Mouse (Mus musculus): ENCODE measurements around the gene Slc46a3. TPM values are rescaled to one million over a fixed set of nuclear protein-coding genes. Genes with fewer than 3 reads are reported as not detected.

Gene Slc46a3
- polyA plus RNA-seq, 1 experiment from 2014 or later, result 1.7 TPM

GRCm38 (mm10) chr5:147888313-147889297 lies 6.0 kb downstream of the Slc46a3 start:
- H3K4me1 ChIP-seq (ENCODE audit: control insufficient read depth, insufficient read depth, low read length), result no peaks in the 10 kb centered on the region
- 89% methylated on average over 9 of the region's 12 CpGs for whole genome bisulfite sequencing
- peaks cover 2% of the 10 kb centered on the region for H3K27me3 ChIP-seq (ENCODE audit: control insufficient read depth, insufficient read depth, low read length)
- no peak overlapping the region for H3K4me3 ChIP-seq (ENCODE audit: low read depth, low read length)
- DNase-seq (ENCODE audit: low spot score), result no peak
- no peak for ATAC-seq (ENCODE audit: insufficient number of reproducible peaks, low FRiP score, low TSS enrichment, low read depth)
- no peaks in the 10 kb centered on the region for H3K9me3 ChIP-seq (ENCODE audit: control insufficient read depth, low read length)
- H3K27ac ChIP-seq (replicated peaks; ENCODE audit: low read depth, low read length), result no peak overlapping the region
- H3K4me2 ChIP-seq (ENCODE audit: low read depth, severe bottlenecking), result no peak overlapping the region
- no peaks in the 10 kb centered on the region for H3K36me3 ChIP-seq (ENCODE audit: control insufficient read depth, insufficient read depth, low read length)
- H3K9ac ChIP-seq (ENCODE audit: low read length), result no peak overlapping the region

GRCm38 (mm10) chr5:147883581-147883980 lies 11.0 kb downstream of the Slc46a3 start:
- ATAC-seq (ENCODE audit: insufficient number of reproducible peaks, low FRiP score, low TSS enrichment, low read depth), result no peak
- Histone ChIP-seq H3K4me1 (ENCODE audit: control insufficient read depth, insufficient read depth, low read length) (no peaks in the 10 kb centered on the region), H3K9me3 (ENCODE audit: control insufficient read depth, low read length) (no peaks in the 10 kb centered on the region), H3K9ac (ENCODE audit: low read length) (no peak overlapping the region), H3K27ac (replicated peaks; ENCODE audit: low read depth, low read length) (no peak overlapping the region), H3K27me3 (ENCODE audit: control insufficient read depth, insufficient read depth, low read length) (no peaks in the 10 kb centered on the region), H3K4me2 (ENCODE audit: low read depth, severe bottlenecking) (no peak overlapping the region), H3K36me3 (ENCODE audit: control insufficient read depth, insufficient read depth, low read length) (no peaks in the 10 kb centered on the region; the same call in 1 of the 2 replicates), H3K4me3 (ENCODE audit: low read depth, low read length) (no peak overlapping the region)
- WGBS, result 90% methylated on average over 6 of the region's 6 CpGs
- no peak for DNase-seq (ENCODE audit: low spot score)

GRCm38 (mm10) chr5:147879971-147880682 lies 14.5 kb downstream of the Slc46a3 start:
- 93% methylated on average over 17 of the region's 17 CpGs for WGBS
- ATAC-seq (ENCODE audit: insufficient number of reproducible peaks, low FRiP score, low TSS enrichment, low read depth) (no peak), DNase-seq (ENCODE audit: low spot score) (no peak)
- Histone ChIP-seq H3K9me3 (ENCODE audit: control insufficient read depth, low read length) (no peaks in the 10 kb centered on the region), H3K4me3 (ENCODE audit: low read depth, low read length) (no peak overlapping the region), H3K4me1 (ENCODE audit: control insufficient read depth, insufficient read depth, low read length) (no peaks in the 10 kb centered on the region), H3K27ac (replicated peaks; ENCODE audit: low read depth, low read length) (no peak overlapping the region), H3K36me3 (ENCODE audit: control insufficient read depth, insufficient read depth, low read length) (peaks cover 15% of the 10 kb centered on the region), H3K4me2 (ENCODE audit: low read depth, severe bottlenecking) (no peak overlapping the region), H3K9ac (ENCODE audit: low read length) (no peak overlapping the region), H3K27me3 (ENCODE audit: control insufficient read depth, insufficient read depth, low read length) (no peaks in the 10 kb centered on the region)

- H3K27ac ChIP-seq (replicated peaks; ENCODE audit: low read depth, low read length), result no peak overlapping the region
- H3K9me3 ChIP-seq (ENCODE audit: control insufficient read depth, low read length), result no peaks in the 10 kb centered on the region
- 87% methylated on average over 6 of the region's 6 CpGs for WGBS
- H3K27me3 ChIP-seq (ENCODE audit: control insufficient read depth, insufficient read depth, low read length), result no peaks in the 10 kb centered on the region
- DNase-seq (ENCODE audit: low spot score) (peak; percentile 41), ATAC-seq (ENCODE audit: insufficient number of reproducible peaks, low FRiP score, low TSS enrichment, low read depth) (no peak)
- no peaks in the 10 kb centered on the region for H3K4me1 ChIP-seq (ENCODE audit: control insufficient read depth, insufficient read depth, low read length)
- no peak overlapping the region for H3K4me2 ChIP-seq (ENCODE audit: low read depth, severe bottlenecking)
- H3K36me3 ChIP-seq (ENCODE audit: control insufficient read depth, insufficient read depth, low read length), result peaks cover 21% of the 10 kb centered on the region
- H3K9ac ChIP-seq (ENCODE audit: low read length), result no peak overlapping the region
- no peak overlapping the region for H3K4me3 ChIP-seq (ENCODE audit: low read depth, low read length)
Observed at GRCm38 (mm10) chr5:147877520-147877919, 17.1 kb downstream of the Slc46a3 start.

- DNase-seq (ENCODE audit: low spot score), result no peak
- no peaks in the 10 kb centered on the region for H3K4me1 ChIP-seq (ENCODE audit: control insufficient read depth, insufficient read depth, low read length)
- no peak for ATAC-seq (ENCODE audit: insufficient number of reproducible peaks, low FRiP score, low TSS enrichment, low read depth)
- no peak overlapping the region for H3K27ac ChIP-seq (replicated peaks; ENCODE audit: low read depth, low read length)
- H3K9ac ChIP-seq (ENCODE audit: low read length), result no peak overlapping the region
- H3K9me3 ChIP-seq (ENCODE audit: control insufficient read depth, low read length), result no peaks in the 10 kb centered on the region
- H3K36me3 ChIP-seq (ENCODE audit: control insufficient read depth, insufficient read depth, low read length), result peaks cover 21% of the 10 kb centered on the region
- 93% methylated on average over 8 of the region's 8 CpGs for WGBS
- no peak overlapping the region for H3K4me3 ChIP-seq (ENCODE audit: low read depth, low read length)
- no peak overlapping the region for H3K4me2 ChIP-seq (ENCODE audit: low read depth, severe bottlenecking)
- H3K27me3 ChIP-seq (ENCODE audit: control insufficient read depth, insufficient read depth, low read length), result no peaks in the 10 kb centered on the region
Observed at GRCm38 (mm10) chr5:147875210-147875609, 19.4 kb downstream of the Slc46a3 start.

- H3K27ac ChIP-seq (replicated peaks; ENCODE audit: low read depth, low read length), result no peak overlapping the region
- ATAC-seq (ENCODE audit: insufficient number of reproducible peaks, low FRiP score, low TSS enrichment, low read depth), result no peak
Observed at GRCm38 (mm10) chr5:147874491-147875065, 20.0 kb downstream of the Slc46a3 start.

GRCm38 (mm10) chr5:147871091-147871820 lies 23.4 kb downstream of the Slc46a3 start:
- Histone ChIP-seq H3K27ac (replicated peaks; ENCODE audit: low read depth, low read length) (no peak overlapping the region), H3K4me2 (ENCODE audit: low read depth, severe bottlenecking) (no peak overlapping the region), H3K4me1 (ENCODE audit: control insufficient read depth, insufficient read depth, low read length) (no peaks in the 10 kb centered on the region), H3K9ac (ENCODE audit: low read length) (no peak overlapping the region), H3K4me3 (ENCODE audit: low read depth, low read length) (no peak overlapping the region), H3K9me3 (ENCODE audit: control insufficient read depth, low read length) (no peaks in the 10 kb centered on the region), H3K36me3 (ENCODE audit: control insufficient read depth, insufficient read depth, low read length) (peaks cover 22% of the 10 kb centered on the region), H3K27me3 (ENCODE audit: control insufficient read depth, insufficient read depth, low read length) (no peaks in the 10 kb centered on the region)
- no peak for ATAC-seq (ENCODE audit: insufficient number of reproducible peaks, low FRiP score, low TSS enrichment, low read depth)
- 92% methylated on average over 15 of the region's 15 CpGs for WGBS
- DNase-seq (ENCODE audit: low spot score), result no peak

More at GRCm38 (mm10) chr5:147874491-147875065, 20.0 kb downstream of the Slc46a3 start:
- no peak for DNase-seq (ENCODE audit: low spot score)
- Histone ChIP-seq H3K27me3 (ENCODE audit: control insufficient read depth, insufficient read depth, low read length) (no peaks in the 10 kb centered on the region), H3K4me1 (ENCODE audit: control insufficient read depth, insufficient read depth, low read length) (no peaks in the 10 kb centered on the region), H3K36me3 (ENCODE audit: control insufficient read depth, insufficient read depth, low read length) (peaks cover 22% of the 10 kb centered on the region), H3K4me3 (ENCODE audit: low read depth, low read length) (no peak overlapping the region), H3K9me3 (ENCODE audit: control insufficient read depth, low read length) (no peaks in the 10 kb centered on the region), H3K4me2 (ENCODE audit: low read depth, severe bottlenecking) (no peak overlapping the region), H3K9ac (ENCODE audit: low read length) (no peak overlapping the region)
- WGBS, result 94% methylated on average over 18 of the region's 18 CpGs

- H3K9ac ChIP-seq (ENCODE audit: low read length), result no peak overlapping the region
- no peak overlapping the region for H3K4me3 ChIP-seq (ENCODE audit: low read depth, low read length)
- DNase-seq (ENCODE audit: low spot score) (no peak), ATAC-seq (ENCODE audit: insufficient number of reproducible peaks, low FRiP score, low TSS enrichment, low read depth) (no peak)
- H3K4me2 ChIP-seq (ENCODE audit: low read depth, severe bottlenecking), result no peak overlapping the region
- H3K9me3 ChIP-seq (ENCODE audit: control insufficient read depth, low read length), result no peaks in the 10 kb centered on the region
- WGBS, result 67% methylated on average over 1 of the region's 1 CpGs
- peaks cover 20% of the 10 kb centered on the region for H3K36me3 ChIP-seq (ENCODE audit: control insufficient read depth, insufficient read depth, low read length)
- H3K4me1 ChIP-seq (ENCODE audit: control insufficient read depth, insufficient read depth, low read length), result no peaks in the 10 kb centered on the region
- H3K27ac ChIP-seq (replicated peaks; ENCODE audit: low read depth, low read length), result no peak overlapping the region
- no peaks in the 10 kb centered on the region for H3K27me3 ChIP-seq (ENCODE audit: control insufficient read depth, insufficient read depth, low read length)
Observed at GRCm38 (mm10) chr5:147870296-147870695, 24.3 kb downstream of the Slc46a3 start.

Data from limb, embryonic 11.5 days (tissue).